Mouse (Mus musculus): ENCODE measurements around the gene Arrdc5.

DNA sequence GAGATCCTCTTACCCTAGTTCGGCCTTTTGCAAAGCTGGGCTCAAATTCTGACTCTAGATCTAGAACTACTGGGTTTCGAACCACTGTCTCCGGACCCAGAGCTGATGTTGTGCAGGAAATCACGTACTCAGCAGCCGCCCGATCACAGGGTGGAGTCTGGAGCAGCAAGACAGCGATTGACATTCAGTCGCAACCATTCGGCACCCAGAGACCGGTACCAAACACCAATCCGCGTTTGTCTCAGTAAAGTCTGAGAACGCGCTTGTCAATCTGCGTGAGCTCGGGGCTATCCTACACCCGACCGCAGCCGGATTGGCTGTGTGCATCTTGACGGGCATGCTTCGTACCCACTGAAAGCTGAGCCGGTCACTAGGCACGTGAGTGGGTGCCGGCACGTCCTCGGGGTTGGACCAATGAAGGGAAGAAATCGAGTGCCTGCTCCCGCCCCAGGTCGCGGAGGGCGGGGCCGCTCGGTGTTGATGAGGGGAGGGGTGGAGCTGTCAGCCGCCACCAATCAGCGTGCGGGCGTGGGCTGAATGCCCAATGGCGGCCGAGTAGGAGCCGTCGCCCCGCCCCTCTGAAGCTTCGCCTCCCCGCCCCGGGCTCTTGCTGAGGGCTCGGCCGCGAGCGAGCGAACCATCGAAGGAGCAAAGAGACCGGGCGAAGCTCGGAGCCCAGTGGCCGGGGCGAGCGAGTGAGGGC is 25.5 kb upstream of the Arrdc5 start, which contains the start of gene Kdm4b:
- no peak for TF ChIP-seq CTCF (conservative IDR thresholded peaks at IDR 0.05; ENCODE audit: insufficient read depth, insufficient read length, low read depth, low read length)
- no peak for TF ChIP-seq POLR2A (IDR thresholded peaks at IDR 0.05; ENCODE audit: low read depth, low read length)
